Mouse (Mus musculus): ENCODE data around the gene Rimbp3. TPM values are rescaled to one million over a fixed set of nuclear protein-coding genes. Genes with fewer than 3 reads are reported as not detected.
"Not testable (repeated sequence)": the region's sequence is repeated elsewhere in the genome, so short reads cannot be mapped to it uniquely, and the experiment has no call there.

Gene Rimbp3
- polyA plus RNA-seq, 1 experiment from 2014 or later = 1.3 TPM

- ATAC-seq (ENCODE audit: low FRiP score) = no peak
Observed at GRCm38 (mm10) chr16:17226496-17226895, 18.1 kb downstream of the Rimbp3 start.

GRCm38 (mm10) chr16:17231523-17231922 lies 23.1 kb downstream of the Rimbp3 start:
- not testable (repeated sequence) for ATAC-seq (ENCODE audit: low FRiP score); H3K27ac ChIP-seq; H3K27me3 ChIP-seq; H3K4me2 ChIP-seq (replicated peaks); H3K9me3 ChIP-seq (replicated peaks); H3K36me3 ChIP-seq; H3K9ac ChIP-seq; H3K4me3 ChIP-seq
- WGBS = 93% methylated on average over 2 of the region's 2 CpGs
- peaks cover 27% of the 10 kb centered on the region for H3K4me1 ChIP-seq

More at GRCm38 (mm10) chr16:17226496-17226895, 18.1 kb downstream of the Rimbp3 start:
- no peaks in the 10 kb centered on the region for H3K4me1 ChIP-seq
- H3K27me3 ChIP-seq = no peaks in the 10 kb centered on the region
- no peak overlapping the region for H3K4me2 ChIP-seq (replicated peaks)
- no peak overlapping the region for H3K9ac ChIP-seq
- no peaks in the 10 kb centered on the region for H3K36me3 ChIP-seq
- no peak overlapping the region for H3K27ac ChIP-seq
- H3K4me3 ChIP-seq = no peak overlapping the region
- H3K9me3 ChIP-seq (replicated peaks) = peaks cover 6% of the 10 kb centered on the region; the same call in 1 of the 2 replicates

- Histone ChIP-seq H3K9ac (peak within 1 kb of the TSS; percentile 92), H3K36me3 (no peaks in the 10 kb centered on the region), H3K4me3 (peak within 1 kb of the TSS; percentile 62), H3K27ac (peak within 1 kb of the TSS; percentile 95), H3K9me3 (replicated peaks) (peaks cover 6% of the 10 kb centered on the region; the same call in 1 of the 2 replicates), H3K4me2 (replicated peaks) (peak within 1 kb of the TSS; percentile 76), H3K4me1 (peaks cover 32% of the 10 kb centered on the region), H3K27me3 (no peaks in the 10 kb centered on the region)
- under 1% methylated on average over 59 of the region's 59 CpGs for WGBS
- ATAC-seq (ENCODE audit: low FRiP score) = peak; percentile 96
Observed at GRCm38 (mm10) chr16:17232794-17233701, 24.6 kb downstream of the Rimbp3 start, which contains the start of gene Hic2. Hic2 (plus strand) TSS chr16:17233572.

- no peaks in the 10 kb centered on the region for H3K27me3 ChIP-seq
- WGBS = under 1% methylated on average over 59 of the region's 62 CpGs
- H3K4me2 ChIP-seq (replicated peaks) = peak overlapping the region; percentile 76
- peak; percentile 78 for ATAC-seq (ENCODE audit: low FRiP score)
- H3K4me3 ChIP-seq = peak overlapping the region; percentile 62
- H3K4me1 ChIP-seq = peaks cover 41% of the 10 kb centered on the region
- peak overlapping the region; percentile 92 for H3K9ac ChIP-seq
- H3K27ac ChIP-seq = peak overlapping the region; percentile 95
- no peaks in the 10 kb centered on the region for H3K36me3 ChIP-seq
- peaks cover 6% of the 10 kb centered on the region; the same call in 1 of the 2 replicates for H3K9me3 ChIP-seq (replicated peaks)
Observed at GRCm38 (mm10) chr16:17233702-17234498, 25.5 kb downstream of the Rimbp3 start.

- H3K9me3 ChIP-seq (replicated peaks) = peaks cover 6% of the 10 kb centered on the region; the same call in 1 of the 2 replicates
- WGBS = 2% methylated on average over 12 of the region's 12 CpGs
- no peaks in the 10 kb centered on the region for H3K36me3 ChIP-seq
- peak overlapping the region; percentile 62 for H3K4me3 ChIP-seq
- ATAC-seq (ENCODE audit: low FRiP score) = no peak
- peak overlapping the region; percentile 76 for H3K4me2 ChIP-seq (replicated peaks)
- peaks cover 46% of the 10 kb centered on the region for H3K4me1 ChIP-seq
- H3K27ac ChIP-seq = peak overlapping the region; percentile 95
- no peaks in the 10 kb centered on the region for H3K27me3 ChIP-seq
- H3K9ac ChIP-seq = peak overlapping the region; percentile 92
Observed at GRCm38 (mm10) chr16:17234499-17234895, 26.1 kb downstream of the Rimbp3 start.

- Histone ChIP-seq H3K9ac (peak overlapping the region; percentile 92), H3K4me3 (peak overlapping the region; percentile 62), H3K27ac (no peak overlapping the region), H3K27me3 (no peaks in the 10 kb centered on the region), H3K4me2 (replicated peaks) (peak overlapping the region; percentile 76), H3K36me3 (no peaks in the 10 kb centered on the region), H3K4me1 (peaks cover 51% of the 10 kb centered on the region), H3K9me3 (replicated peaks) (0 out of 2 replicates have a peak, but pooled peaks cover under 1% of the 10 kb centered on the region)
- WGBS = 61% methylated on average over 9 of the region's 9 CpGs
- no peak for ATAC-seq (ENCODE audit: low FRiP score)
Observed at GRCm38 (mm10) chr16:17234916-17235665, 26.7 kb downstream of the Rimbp3 start.

- ATAC-seq (ENCODE audit: low FRiP score) = no peak
- no peaks in the 10 kb centered on the region for H3K36me3 ChIP-seq
- H3K4me3 ChIP-seq = no peak overlapping the region
- no peak overlapping the region for H3K9ac ChIP-seq
- no peak overlapping the region for H3K27ac ChIP-seq
- no peaks in the 10 kb centered on the region for H3K27me3 ChIP-seq
- WGBS = 86% methylated on average over 3 of the region's 3 CpGs
- H3K4me2 ChIP-seq (replicated peaks) = no peak overlapping the region
- no peaks in the 10 kb centered on the region for H3K9me3 ChIP-seq (replicated peaks)
- peaks cover 50% of the 10 kb centered on the region for H3K4me1 ChIP-seq
Observed at GRCm38 (mm10) chr16:17237634-17238033, 29.2 kb downstream of the Rimbp3 start.

GRCm38 (mm10) chr16:17239409-17239808 lies 31.0 kb downstream of the Rimbp3 start:
- no peak overlapping the region for H3K4me2 ChIP-seq (replicated peaks)
- H3K27ac ChIP-seq = no peak overlapping the region
- H3K36me3 ChIP-seq = no peaks in the 10 kb centered on the region
- H3K4me1 ChIP-seq = peaks cover 45% of the 10 kb centered on the region
- no peak overlapping the region for H3K4me3 ChIP-seq
- 77% methylated on average over 2 of the region's 2 CpGs for WGBS
- no peak overlapping the region for H3K9ac ChIP-seq
- no peaks in the 10 kb centered on the region for H3K27me3 ChIP-seq
- no peaks in the 10 kb centered on the region for H3K9me3 ChIP-seq (replicated peaks)
- no peak for ATAC-seq (ENCODE audit: low FRiP score)

- 76% methylated on average over 1 of the region's 1 CpGs for WGBS
- H3K27ac ChIP-seq = no peak overlapping the region
- no peak for ATAC-seq (ENCODE audit: low FRiP score)
Observed at GRCm38 (mm10) chr16:17243731-17244130, 35.3 kb downstream of the Rimbp3 start.

GRCm38 (mm10) chr16:17244996-17245395 lies 36.6 kb downstream of the Rimbp3 start:
- no peaks in the 10 kb centered on the region for H3K9me3 ChIP-seq (replicated peaks)
- H3K4me3 ChIP-seq = no peak overlapping the region
- H3K4me2 ChIP-seq (replicated peaks) = no peak overlapping the region
- WGBS = 95% methylated on average over 1 of the region's 1 CpGs
- ATAC-seq (ENCODE audit: low FRiP score) = no peak
- no peaks in the 10 kb centered on the region for H3K4me1 ChIP-seq
- no peak overlapping the region for H3K9ac ChIP-seq
- no peak overlapping the region for H3K27ac ChIP-seq
- H3K36me3 ChIP-seq = no peaks in the 10 kb centered on the region
- no peaks in the 10 kb centered on the region for H3K27me3 ChIP-seq

More at GRCm38 (mm10) chr16:17243731-17244130, 35.3 kb downstream of the Rimbp3 start:
- Histone ChIP-seq H3K4me2 (replicated peaks) (no peak overlapping the region), H3K4me1 (peaks cover 12% of the 10 kb centered on the region), H3K9ac (no peak overlapping the region), H3K4me3 (no peak overlapping the region), H3K36me3 (no peaks in the 10 kb centered on the region), H3K27me3 (no peaks in the 10 kb centered on the region), H3K9me3 (replicated peaks) (no peaks in the 10 kb centered on the region)

GRCm38 (mm10) chr16:17247727-17248126 lies 39.3 kb downstream of the Rimbp3 start:
- Histone ChIP-seq H3K27me3 (no peaks in the 10 kb centered on the region), H3K4me3 (no peak overlapping the region), H3K4me2 (replicated peaks) (no peak overlapping the region), H3K9me3 (replicated peaks) (no peaks in the 10 kb centered on the region), H3K9ac (no peak overlapping the region), H3K36me3 (no peaks in the 10 kb centered on the region), H3K4me1 (peaks cover 16% of the 10 kb centered on the region), H3K27ac (no peak overlapping the region)
- 85% methylated on average over 4 of the region's 4 CpGs for WGBS
- no peak for ATAC-seq (ENCODE audit: low FRiP score)

Data from hindbrain, embryonic 12.5 days (tissue).